Mouse (Mus musculus): ENCODE results near the gene Pqlc3. TPM values are rescaled to one million over a fixed set of nuclear protein-coding genes. Genes with fewer than 3 reads are reported as not detected.

Pqlc3 gene
- total RNA-seq, 2 experiments from 2014 or later, result 1.8 to 2.4 TPM

DNA sequence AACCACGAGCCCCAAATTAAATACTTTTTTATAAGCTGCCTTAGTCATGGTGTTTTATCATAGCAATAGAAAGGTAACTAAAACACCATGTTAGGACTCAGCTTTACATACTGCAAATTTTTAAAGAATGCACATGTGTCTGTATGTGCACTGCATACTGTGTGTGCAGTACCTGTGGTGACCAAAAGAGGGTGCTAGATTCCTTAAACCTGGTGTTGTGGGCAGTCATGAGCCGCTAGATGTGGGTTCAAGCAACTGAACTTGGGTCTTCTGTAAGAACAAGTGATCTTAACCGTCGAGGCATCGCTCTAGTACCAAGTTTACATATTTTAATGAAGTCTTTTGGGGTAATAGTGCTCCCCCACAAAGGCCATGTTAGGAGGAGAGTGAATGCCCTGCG, 9.3 kb upstream of the Pqlc3 start:
- DNase-seq, result no peak

DNA sequence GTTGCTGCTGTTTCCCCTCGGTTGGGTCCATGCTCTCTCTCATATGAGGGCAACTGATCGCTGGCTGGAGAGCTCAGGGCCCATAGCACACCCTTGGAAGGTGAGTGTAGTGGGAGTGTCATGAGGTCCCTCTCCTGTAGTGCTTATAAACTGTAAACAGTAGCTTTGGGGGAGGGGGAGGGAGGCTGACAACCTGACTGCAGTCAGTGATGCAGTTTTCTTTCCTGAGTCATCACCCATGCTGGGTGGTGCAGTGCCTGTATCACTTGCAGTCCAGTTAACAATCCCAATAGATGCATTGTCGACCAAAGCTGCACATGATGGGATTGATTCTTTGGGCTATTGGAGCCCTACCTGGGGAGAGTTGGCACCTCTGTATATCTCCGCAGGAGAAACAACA, 1.0 kb upstream of the Pqlc3 start:
- no peak for DNase-seq

DNA sequence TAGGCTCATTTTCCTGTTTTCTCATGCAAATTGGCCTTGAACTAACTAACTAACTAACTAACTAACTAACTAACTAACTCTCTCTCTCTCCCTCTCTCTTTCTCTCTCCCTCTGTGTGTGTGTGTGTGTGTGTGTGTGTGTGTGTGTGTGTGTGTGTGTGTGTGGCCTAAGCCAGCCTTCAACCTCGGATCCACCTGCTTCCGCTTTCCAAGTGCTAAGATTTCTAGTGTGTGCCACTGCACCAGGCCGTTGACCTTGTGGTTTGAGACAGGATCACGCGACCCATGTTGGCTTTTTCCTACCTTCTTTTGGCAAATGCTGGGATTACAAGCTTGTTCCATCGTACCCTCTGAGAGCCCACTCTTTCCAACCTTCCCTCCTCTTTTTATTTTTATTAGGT, 420 bp upstream of the Pqlc3 start:
- DNase-seq, result no peak

DNA sequence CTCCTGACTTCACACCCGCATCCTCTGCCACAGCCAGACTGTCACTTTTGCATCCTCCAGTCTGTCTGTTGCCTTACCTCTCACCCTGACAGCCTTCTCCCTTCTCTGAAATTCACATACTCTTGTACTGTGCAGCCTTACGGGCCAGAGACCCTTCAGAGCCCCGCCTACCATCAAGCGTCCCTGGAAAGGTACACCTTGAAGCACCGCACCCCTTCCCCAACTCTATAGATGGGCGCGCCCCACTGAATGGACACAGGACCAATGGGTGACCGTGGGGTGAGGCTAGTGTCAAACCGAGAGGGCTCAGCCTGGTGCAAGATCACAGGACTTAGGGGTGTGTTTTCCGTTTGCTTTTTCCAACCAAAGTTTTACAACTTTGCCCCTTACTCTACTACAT, 1.1 kb downstream of the Pqlc3 start:
- DNase-seq, result no peak

DNA sequence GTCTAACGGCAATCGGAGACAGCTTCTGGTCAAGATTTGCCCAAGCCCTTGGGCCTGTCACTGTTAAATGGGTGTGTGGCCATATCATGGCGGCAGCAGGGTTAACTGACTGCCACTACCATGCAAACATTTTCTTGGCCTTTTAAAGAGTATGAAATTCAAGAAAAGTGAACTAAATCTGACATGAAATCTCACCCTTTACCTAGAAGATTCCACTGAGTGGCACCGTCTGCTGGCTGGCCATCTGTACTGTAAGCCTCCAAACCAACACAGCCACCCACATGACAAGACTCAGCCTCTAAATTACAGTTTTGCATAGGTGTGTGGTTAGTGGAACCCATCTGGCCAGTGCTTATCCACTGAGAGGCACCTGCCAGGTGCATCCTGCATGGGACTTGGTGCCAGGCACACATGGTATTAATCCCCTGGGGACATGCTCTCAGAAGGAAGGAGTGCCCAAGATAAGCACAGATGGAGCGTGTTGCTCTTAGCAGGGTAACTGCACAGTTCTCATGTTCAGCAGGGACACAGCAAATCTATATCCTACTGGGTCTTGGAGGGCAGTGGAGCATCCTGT, 3.2 kb downstream of the Pqlc3 start:
- DNase-seq, result no peak

DNA sequence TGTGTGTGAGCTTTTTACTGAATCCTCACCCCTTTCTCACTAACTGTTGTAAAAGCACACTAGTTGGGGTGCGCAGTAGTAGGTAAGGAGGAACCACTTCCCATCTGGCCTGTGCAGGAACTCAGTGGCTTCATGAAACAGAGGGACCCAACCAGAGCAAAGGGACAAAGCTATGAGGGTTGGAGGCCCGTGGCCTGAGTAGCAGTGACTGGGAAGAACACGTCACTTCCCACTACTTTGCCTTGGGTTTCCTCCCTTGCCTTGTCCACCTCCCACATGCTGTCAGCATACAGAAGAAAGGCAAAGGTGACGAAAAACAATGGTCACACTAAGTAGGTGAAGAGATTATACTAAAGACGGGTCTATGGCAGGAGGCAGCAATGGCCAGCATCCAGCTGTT, 3.9 kb downstream of the Pqlc3 start:
- no peak for DNase-seq

DNA sequence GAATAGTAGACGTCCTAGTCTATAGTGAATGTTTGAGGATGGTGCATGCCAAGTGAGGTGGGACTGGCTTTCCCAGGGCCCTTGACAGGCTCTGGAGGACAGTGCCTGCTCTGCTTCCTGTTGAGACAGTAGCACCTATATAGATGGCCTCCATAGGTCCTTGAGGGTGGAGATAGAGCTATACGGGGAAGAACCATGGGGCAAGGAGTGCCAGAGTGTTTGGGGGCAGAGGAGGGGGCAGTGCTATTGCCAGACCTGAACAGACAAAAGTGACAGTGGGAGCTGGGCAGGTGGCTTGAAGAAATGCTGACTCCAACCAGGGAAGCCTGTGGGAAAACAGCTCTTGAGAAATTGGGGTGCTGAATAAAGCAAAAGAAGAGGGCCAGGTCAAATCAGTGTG, 5.9 kb downstream of the Pqlc3 start:
- DNase-seq, result no peak

DNA sequence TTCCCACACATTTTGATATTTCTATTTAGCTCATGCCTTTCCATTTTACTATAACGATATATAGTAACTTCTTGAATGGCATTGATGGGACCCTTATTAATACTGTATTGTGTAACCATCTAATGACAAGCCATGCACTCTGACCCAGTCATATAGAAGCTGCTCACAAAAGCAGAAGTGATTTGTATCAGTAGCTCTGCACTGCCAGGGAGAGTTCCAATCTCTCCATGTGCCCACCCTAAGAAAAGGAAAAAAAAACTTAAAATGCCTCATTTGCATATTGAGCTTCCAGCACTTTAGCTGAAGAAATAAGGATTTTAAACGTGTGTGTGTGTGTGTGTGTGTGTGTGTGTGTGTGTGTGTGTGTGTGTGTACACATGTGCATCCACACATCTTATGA, 7.9 kb downstream of the Pqlc3 start:
- DNase-seq, result no peak

DNA sequence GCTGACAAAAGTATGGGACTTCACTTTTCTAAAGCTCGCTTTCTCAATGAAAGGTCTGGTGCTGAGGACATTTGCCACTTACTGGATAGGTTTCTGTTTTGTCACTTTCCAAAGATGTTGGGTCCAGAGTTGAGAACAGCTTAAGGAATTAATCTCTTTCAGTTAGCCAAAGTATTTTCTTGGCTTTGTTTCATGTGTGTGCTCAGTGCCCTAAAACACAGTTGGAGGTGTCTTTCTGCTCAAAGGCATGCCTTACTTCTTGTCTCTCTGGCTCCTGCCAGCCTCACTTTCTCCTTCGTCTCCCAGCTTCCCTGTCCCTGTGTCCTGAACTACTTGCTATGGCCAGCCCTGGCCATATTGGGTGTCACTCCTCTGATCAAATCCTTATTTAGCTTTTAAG, 8.8 kb downstream of the Pqlc3 start:
- DNase-seq, result no peak

DNA sequence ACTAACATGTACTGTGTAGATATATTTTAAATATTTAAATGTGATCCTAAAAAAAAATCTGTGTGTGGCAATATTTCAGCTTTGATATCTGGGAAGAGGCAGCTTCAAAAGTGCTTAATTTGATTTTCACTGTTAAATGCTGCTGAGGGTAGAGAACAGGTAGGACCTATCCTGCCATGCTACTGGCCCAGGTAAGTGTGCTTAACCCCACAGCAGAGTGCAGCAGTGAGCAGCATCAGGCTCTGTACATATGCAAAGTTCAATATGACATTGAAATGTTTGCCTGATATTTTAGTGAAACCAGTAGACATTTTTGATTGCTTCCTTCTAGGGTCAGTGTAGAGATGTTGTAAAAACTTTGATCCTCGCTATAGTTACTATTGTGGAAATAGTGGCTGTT, 14.4 kb downstream of the Pqlc3 start:
- no peak for DNase-seq

DNA sequence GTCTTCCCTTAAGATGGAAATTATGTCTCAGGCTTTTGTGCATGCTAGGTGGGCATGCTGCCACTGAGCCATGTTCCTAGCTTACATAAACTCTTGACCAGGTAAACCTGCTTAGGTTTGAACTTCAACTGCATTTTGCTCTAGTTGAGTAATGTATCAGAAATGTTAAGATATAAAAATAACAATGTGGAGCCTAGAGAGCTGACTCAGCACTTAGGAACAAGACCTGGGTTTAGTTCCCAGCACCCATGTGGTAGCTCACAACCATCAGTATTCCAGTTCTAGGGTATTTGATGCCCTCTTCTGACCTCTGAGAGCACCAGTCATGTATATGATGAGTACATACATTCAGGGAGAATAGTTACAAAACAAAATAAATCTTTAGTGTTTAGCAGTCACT, 23.1 kb downstream of the Pqlc3 start:
- no peak for DNase-seq

DNA sequence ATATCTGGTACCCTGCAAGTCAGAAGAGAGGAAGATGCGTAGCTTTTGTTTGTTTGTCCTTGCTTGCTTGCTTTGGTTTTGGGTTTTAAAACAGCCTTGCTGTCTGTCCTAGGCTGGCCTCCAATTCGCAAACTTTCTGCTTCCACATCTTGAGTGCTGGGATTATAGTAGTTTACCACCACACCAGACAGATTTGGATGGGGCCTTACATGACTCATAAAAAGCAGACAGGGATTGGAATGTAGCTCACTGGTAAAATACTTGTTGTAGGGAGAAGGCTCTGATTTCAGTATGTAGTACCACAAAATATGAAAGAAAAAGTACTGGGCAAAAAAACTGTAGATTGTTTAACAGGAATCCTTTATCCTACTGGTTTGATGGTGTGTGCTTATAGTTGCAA, 33.4 kb downstream of the Pqlc3 start:
- no peak for DNase-seq

DNA sequence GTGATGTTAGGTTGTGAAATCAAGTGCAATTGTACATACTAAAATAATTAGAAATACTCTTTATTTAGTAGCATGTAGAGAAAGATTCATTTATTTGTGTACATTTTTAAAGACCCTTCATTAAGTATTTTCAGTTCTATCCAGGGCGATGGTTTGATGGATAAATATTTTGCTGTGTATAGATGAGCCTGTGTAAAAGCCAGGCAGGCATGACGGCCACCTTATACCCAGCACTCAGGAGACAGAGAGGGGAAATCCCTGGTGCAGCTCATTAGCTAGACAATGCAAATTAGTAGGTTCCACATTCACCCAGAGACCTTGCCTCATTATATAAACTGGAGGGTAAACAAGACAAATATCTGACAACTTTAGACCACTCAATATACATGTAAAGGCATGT, 36.9 kb downstream of the Pqlc3 start:
- no peak for DNase-seq

DNA sequence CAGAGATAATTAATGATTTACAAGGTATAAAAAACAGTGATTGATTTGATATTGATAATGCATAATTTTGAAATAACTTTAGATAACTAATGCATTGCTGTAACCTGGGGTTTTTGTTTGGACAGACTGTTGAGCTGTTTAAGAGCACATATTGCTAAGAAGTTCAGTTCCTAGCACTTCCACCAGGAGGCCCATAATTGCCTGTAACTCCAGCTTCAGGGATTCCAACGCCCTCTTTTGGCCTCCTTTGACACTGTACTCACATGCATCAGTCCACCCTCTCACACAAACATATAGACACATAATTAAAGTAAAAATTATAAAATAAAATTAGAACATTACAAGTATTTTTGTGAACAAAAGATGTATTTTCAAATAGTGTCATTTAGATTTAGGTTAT, 41.4 kb downstream of the Pqlc3 start:
- no peak for DNase-seq

DNA sequence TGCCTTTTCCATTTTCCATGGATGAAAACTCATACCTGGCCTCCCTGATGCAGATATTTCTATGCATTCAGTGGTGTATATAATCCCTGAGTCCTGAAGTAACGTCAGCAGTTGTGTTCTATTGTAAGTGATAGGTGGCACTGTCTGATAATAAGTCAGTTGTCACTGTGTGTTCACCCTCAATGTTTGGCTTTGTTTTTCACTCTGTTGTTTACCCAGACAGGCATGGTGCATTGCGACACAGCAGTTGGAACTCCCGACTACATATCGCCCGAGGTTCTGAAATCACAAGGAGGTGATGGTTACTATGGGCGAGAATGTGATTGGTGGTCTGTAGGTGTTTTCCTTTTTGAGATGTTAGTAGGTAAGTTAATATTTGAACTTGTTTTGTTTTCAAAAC, 52.0 kb downstream of the Pqlc3 start:
- no peak for DNase-seq

DNA sequence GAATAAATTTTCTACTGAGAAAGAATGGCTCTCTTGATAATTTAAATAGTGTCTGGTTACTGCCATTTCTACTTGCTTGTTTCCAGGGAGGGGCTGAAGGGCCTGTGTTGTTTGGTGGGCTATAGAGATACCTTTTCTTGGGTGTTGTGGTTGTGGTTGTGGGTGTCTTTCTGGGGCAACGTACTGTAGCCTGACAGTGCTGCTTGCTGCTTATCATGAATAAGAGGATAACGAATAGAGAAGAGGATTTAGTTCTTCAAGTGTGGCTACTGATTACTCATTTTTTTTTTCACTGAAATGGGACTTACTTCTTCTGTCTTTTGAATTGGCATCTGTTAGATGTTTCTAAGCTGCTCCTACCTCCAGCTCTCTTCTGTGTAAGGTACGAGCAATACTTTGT, 58.2 kb downstream of the Pqlc3 start:
- no peak for DNase-seq

Other genes with a start within 250 kb of the Pqlc3 start
- gene Greb1, start 199.5 kb downstream of the Pqlc3 start, total RNA-seq (2021), result under 1 TPM; 0.59 to 0.66 TPM
- 10 to 100 TPM; 57.2 to 60.9 TPM for gene E2f6, start 189.4 kb downstream of the Pqlc3 start, total RNA-seq (2021)
- gene Rock2, start 105.5 kb downstream of the Pqlc3 start, total RNA-seq (2021), result 100 to 1,000 TPM; 102 to 115 TPM
- not detected for gene 2410004P03Rik, start 11.3 kb upstream of the Pqlc3 start, total RNA-seq (2021)
- 1 to 10 TPM; 2.8 to 3.1 TPM for gene Kcnf1, start 176.5 kb upstream of the Pqlc3 start, total RNA-seq (2021)